Mouse (Mus musculus) heart, postnatal 25 days (tissue): Measurements from ENCODE around the gene Zfr2. TPM values are rescaled to one million over a fixed set of nuclear protein-coding genes. Genes with fewer than 3 reads are reported as not detected.
A peak's percentile ranks its signal among the peaks of the same experiment; 100 is the strongest.

Source experiments
- DNase-seq: peaks from one replicate; pipeline ENCODE4 v3.0.0; 2022; ENCODE audit warnings: low spot score
- intact Hi-C: fragments of 180-260 bp; cut with DNase I; formaldehyde crosslinking; loops from one replicate; pipeline ENCODE4 v1.15.1; 2025
- microRNA-seq: library from miRNA; unstranded; fragments of <30 nt; microRNA quantifications from one replicate; pipeline ENCODE4 v1.2.0, GENCODE M21; 2022
- total RNA-seq, 2 experiments: library from RNA; stranded (reverse); gene quantifications; 2 replicates each; pipeline ENCODE4 v1.2.3; 2021

The Zfr2 gene
- total RNA-seq, 2 experiments from 2014 or later, result 2.2 to 2.8 TPM

DNA sequence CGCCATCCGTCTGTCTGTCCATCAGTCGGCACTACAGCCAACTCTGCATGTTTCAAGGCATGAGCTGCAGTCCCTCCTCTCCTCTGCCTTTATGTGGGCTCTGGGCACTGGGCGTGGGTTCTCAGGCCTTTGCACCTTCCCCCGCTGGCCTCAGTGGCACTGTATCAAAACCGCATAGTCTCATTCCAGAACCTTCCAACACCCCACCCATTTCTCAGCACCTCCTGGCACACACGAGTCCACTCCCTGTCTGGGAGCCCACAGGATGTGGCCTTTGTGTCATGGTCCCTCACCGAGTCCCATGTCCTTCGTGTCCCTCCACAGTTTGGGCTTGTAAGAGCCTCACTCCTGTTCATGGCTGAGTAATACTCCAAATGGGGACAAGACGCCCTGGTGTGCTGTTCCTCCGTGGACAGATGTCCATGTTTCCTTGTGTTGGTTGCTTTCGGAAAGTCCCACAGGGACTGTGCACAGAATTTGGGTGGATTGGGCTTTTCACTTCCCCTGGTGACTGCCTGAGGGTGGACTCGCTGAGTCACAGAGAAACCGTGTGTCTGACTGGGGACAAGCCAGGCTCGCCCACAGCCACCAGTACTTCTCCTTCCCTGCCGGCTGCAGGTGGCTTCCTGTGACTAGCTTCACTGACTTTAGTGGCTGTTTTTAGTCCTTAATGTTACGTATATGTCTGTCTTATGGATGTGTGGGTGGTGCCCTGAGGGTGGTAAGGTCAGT lies 65.6 kb downstream of the Zfr2 start:
- DNase-seq, result no peak
- intact Hi-C loops, result no loop called here

DNA sequence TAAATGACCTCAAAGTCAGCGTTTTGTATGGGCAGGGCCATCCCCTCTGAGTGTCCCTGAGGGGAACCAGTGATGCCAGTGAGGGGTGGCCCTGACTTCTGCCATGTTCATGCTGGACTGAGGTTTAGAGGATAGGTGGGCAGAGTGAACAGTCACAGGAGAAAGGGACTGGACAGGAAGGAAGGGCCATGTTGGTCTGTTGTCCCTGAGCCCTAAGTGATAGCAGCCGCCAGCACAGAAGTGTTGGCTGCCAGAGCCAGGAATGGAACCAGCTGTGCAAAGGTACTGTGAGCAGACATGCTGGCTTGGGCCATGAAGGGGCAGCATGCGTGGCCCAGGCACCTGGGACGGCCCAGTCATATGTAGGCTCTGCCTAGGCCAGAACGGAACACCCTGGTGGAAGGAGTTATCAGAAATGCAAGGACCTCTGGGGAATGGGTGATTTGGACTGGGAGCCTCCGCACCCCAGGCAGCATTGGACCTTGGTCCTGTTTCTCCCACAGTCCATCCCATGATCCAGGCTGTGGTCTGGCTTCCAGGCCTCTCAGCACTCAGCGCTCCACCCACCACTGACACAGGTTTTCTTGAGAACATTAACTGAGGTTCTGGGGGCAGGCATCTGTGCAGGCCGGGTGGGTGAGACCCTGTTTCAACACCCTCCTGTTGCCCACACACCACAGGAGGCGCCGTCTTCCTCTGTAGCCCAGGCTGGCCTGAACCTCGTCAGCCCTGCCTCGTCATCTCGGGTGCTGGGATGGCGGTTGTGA lies 66.8 kb downstream of the Zfr2 start:
- intact Hi-C loops, result no loop called here
- no peak for DNase-seq

DNA sequence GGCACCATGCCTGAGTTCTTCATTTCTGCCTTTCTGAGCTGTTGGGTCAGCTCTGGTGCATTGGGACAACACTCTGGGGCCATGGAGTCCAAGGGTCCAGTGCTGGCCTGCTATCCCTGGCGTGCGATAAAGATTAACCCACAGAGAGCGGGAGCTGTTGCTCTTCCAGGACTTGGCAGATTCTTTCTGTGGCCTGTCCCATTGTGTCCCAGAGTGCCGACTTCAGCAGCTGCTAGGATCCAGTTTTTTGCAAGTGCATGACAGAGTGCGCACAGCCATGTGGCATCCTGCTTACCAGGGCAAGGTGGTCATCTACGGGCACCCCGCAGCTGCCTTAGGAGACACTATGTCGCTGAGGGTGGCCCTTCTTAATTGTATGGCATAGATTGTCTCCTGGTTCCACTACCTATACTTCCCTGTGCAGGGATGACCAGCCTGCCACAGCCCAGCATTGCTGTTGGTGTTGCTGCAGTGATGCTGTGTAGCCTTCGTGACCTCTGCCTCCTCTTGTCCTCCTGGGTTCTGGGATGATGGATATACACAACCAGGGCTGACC lies 67.5 kb downstream of the Zfr2 start:
- intact Hi-C loops, result no loop called here
- no peak for DNase-seq

DNA sequence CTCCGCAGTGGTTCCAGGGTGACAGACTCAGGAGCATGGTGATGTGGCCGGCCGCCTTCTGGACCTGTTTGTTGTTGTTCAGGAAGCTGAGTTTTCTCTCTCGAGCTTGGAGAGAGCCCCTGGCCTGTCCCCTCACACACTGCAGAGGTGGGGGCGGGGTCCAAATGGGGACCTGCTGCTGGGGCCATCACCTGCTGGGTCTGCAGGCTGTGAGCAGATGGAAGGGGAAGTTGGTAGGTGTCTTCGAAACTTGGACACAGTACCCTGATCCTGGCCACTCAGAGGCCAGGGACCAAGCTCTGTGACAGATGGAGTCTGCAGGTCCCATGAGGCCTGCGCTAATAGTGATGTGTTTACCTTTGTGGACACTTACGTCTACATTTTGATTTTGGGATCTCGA lies 68.4 kb downstream of the Zfr2 start:
- intact Hi-C loops, result no loop called here
- no peak for DNase-seq

Small RNAs within 50 kb of the gene (microRNA-seq; reads per million reads assigned to microRNA genes)
- gene Mir3057, result 41.7 reads per million, percentile 47 among the genes with 10 or more reads in this experiment

Other genes with a start within 250 kb of the Zfr2 start
- gene Gng7, start 218.2 kb upstream of the Zfr2 start, total RNA-seq, result under 1 TPM; 0.13 to 0.34 TPM
- gene Diras1, start 207.5 kb upstream of the Zfr2 start, total RNA-seq, result not detected
- 10 to 100 TPM; 14.0 to 14.3 TPM for gene Slc39a3, start 195.7 kb upstream of the Zfr2 start, total RNA-seq
- 10 to 100 TPM; 86.7 to 93.2 TPM for gene Sgta, start 173.0 kb upstream of the Zfr2 start, total RNA-seq
- 10 to 100 TPM; 12.3 to 13.2 TPM for gene Thop1, start 163.1 kb upstream of the Zfr2 start, total RNA-seq
- gene Creb3l3, start 134.3 kb upstream of the Zfr2 start, total RNA-seq, result 1 to 10 TPM in 1 of 2 experiments, under 1 TPM in 1; 0.87 to 1.2 TPM
- gene Map2k2, start 127.2 kb upstream of the Zfr2 start, total RNA-seq, result 100 to 1,000 TPM; 122 to 123 TPM
- 10 to 100 TPM; 34.5 to 42.2 TPM for gene Zbtb7a, start 97.9 kb upstream of the Zfr2 start, total RNA-seq
- 10 to 100 TPM; 15.6 to 17.4 TPM for gene Pias4, start 65.2 kb upstream of the Zfr2 start, total RNA-seq
- gene Eef2, start 56.5 kb upstream of the Zfr2 start, total RNA-seq, result 1,000 to 10,000 TPM in 1 of 2 experiments, 100 to 1,000 TPM in 1; 925 to 1,035 TPM
- gene Dapk3, start 50.1 kb upstream of the Zfr2 start, total RNA-seq, result 10 to 100 TPM; 26.4 to 28.7 TPM
- not detected for gene 4930442H23Rik, start 49.3 kb upstream of the Zfr2 start, total RNA-seq
- 10 to 100 TPM in 1 of 2 experiments, 1 to 10 TPM in 1; 6.9 to 13.4 TPM for gene Nmrk2, start 31.1 kb upstream of the Zfr2 start, total RNA-seq
- gene Atcay, start 2.3 kb upstream of the Zfr2 start, total RNA-seq, result under 1 TPM; 0.05 to 0.06 TPM
- gene Matk, start 19.8 kb downstream of the Zfr2 start, total RNA-seq, result under 1 TPM; 0.42 to 0.61 TPM
- gene Mrpl54, start 33.8 kb downstream of the Zfr2 start, total RNA-seq, result 10 to 100 TPM; 93.8 to 96.6 TPM
- 100 to 1,000 TPM in 1 of 2 experiments, 10 to 100 TPM in 1; 98.4 to 123 TPM for gene Apba3, start 33.8 kb downstream of the Zfr2 start, total RNA-seq
- gene Tjp3, start 58.4 kb downstream of the Zfr2 start, total RNA-seq, result not detected
- 10 to 100 TPM; 30.0 to 33.7 TPM for gene Pip5k1c, start 59.8 kb downstream of the Zfr2 start, total RNA-seq
- gene Cactin, start 87.9 kb downstream of the Zfr2 start, total RNA-seq, result 10 to 100 TPM; 13.5 to 16.6 TPM
- gene Tbxa2r, start 95.6 kb downstream of the Zfr2 start, total RNA-seq, result 1 to 10 TPM; 4.8 to 5.7 TPM
- gene Gipc3, start 110.1 kb downstream of the Zfr2 start, total RNA-seq, result 1 to 10 TPM; 4.8 to 5.4 TPM
- 10 to 100 TPM; 68.7 to 70.2 TPM for gene Hmg20b, start 117.3 kb downstream of the Zfr2 start, total RNA-seq
- gene Mfsd12, start 124.3 kb downstream of the Zfr2 start, total RNA-seq, result 10 to 100 TPM; 12.5 to 13.7 TPM
- gene 4930404N11Rik, start 132.7 kb downstream of the Zfr2 start, total RNA-seq, result 1 to 10 TPM in 1 of 2 experiments, under 1 TPM in 1; 0.78 to 1.2 TPM
- 10 to 100 TPM; 27.7 to 32.3 TPM for gene Fzr1, start 145.4 kb downstream of the Zfr2 start, total RNA-seq
- gene Dohh, start 151.3 kb downstream of the Zfr2 start, total RNA-seq, result 10 to 100 TPM; 52.0 to 56.2 TPM
- under 1 TPM; 0.61 to 0.78 TPM for gene Gm48551, start 151.3 kb downstream of the Zfr2 start, total RNA-seq
- gene Gm48552, start 155.8 kb downstream of the Zfr2 start, total RNA-seq, result under 1 TPM in 1 of 2 experiments, not detected in 1; 0.70 TPM
- gene Smim24, start 159.9 kb downstream of the Zfr2 start, total RNA-seq, result 1 to 10 TPM; 2.0 TPM
- gene Nfic, start 222.5 kb downstream of the Zfr2 start, total RNA-seq, result 100 to 1,000 TPM; 110 to 130 TPM
- gene Celf5, start 249.6 kb downstream of the Zfr2 start, total RNA-seq, result under 1 TPM; 0.17 to 0.47 TPM